Mouse (Mus musculus) kidney, embryonic 14.5 days (tissue): ENCODE results near the gene Ercc8. TPM values are rescaled to one million over a fixed set of nuclear protein-coding genes. Genes with fewer than 3 reads are reported as not detected.

ENCODE experiments used
- ATAC-seq: fragments of 200-750 bp; cut with Nextera tagmentation; 2 replicates; pipeline ENCODE4 v1.8.0; 2017; ENCODE audit warnings: moderate number of reproducible peaks, mild to moderate bottlenecking, moderate TSS enrichment, moderate library complexity; ENCODE audit not compliant: low FRiP score, low TSS enrichment
- H3K27ac ChIP-seq: fragments of 300-500 bp; sonication (generic); 2 replicates; pipeline ENCODE4 v1.5.1; 2014; ENCODE audit warnings: low read depth, mild to moderate bottlenecking, low read length, moderate library complexity, mixed read lengths
- H3K27me3 ChIP-seq: fragments of 300-500 bp; sonication (generic); 2 replicates; pipeline ENCODE4 v1.6.1; 2014; ENCODE audit warnings: mild to moderate bottlenecking, low read length; ENCODE audit not compliant: control insufficient read depth, insufficient read depth
- H3K36me3 ChIP-seq: fragments of 300-500 bp; sonication (generic); 2 replicates; pipeline ENCODE4 v1.6.1; 2014; ENCODE audit warnings: low read length, mixed read lengths; ENCODE audit not compliant: control insufficient read depth, insufficient read depth
- H3K4me1 ChIP-seq: fragments of 300-500 bp; sonication (generic); 2 replicates; pipeline ENCODE4 v1.6.1; 2014; ENCODE audit warnings: low read length, mixed read lengths; ENCODE audit not compliant: control insufficient read depth, insufficient read depth
- H3K4me2 ChIP-seq: fragments of 300-500 bp; sonication (generic); replicated peaks from 2 replicates; pipeline ENCODE4 v1.6.1; 2014; ENCODE audit warnings: low read depth, mild to moderate bottlenecking, low read length
- H3K4me3 ChIP-seq: fragments of 300-500 bp; sonication (generic); 2 replicates; pipeline ENCODE4 v1.5.1; 2014; ENCODE audit warnings: mild to moderate bottlenecking, low read length
- H3K9ac ChIP-seq: fragments of 300-500 bp; sonication (generic); 2 replicates; pipeline ENCODE4 v1.6.1; 2014; ENCODE audit warnings: low read depth, mild to moderate bottlenecking, low read length, moderate library complexity
- H3K9me3 ChIP-seq: fragments of 300-500 bp; sonication (generic); 2 replicates; pipeline ENCODE4 v1.6.1; 2016; ENCODE audit warnings: low read length; ENCODE audit not compliant: control insufficient read depth
- WGBS: fragments of 180-500 bp; shearing (Covaris S2); extraction: QIAGEN DNeasy Blood & Tissue Kit; methylation state at CpG from one replicate; pipeline ENCODE4 v1.1.7; 2014; 5-methylcytosine and 5-hydroxymethylcytosine counted together
- polyA plus RNA-seq: library from polyadenylated mRNA; unstranded; fragments of >200 nt; fragmentation: Nextera tagmentation; extraction: Ambion mirVana; gene quantifications from 2 replicates; pipeline ENCODE4 v1.2.1, GENCODE M21; 2014

Ercc8 gene
- polyA plus RNA-seq, 1 experiment from 2014 or later: 20.4 TPM

- ATAC-seq: no peak
- Histone ChIP-seq H3K4me1 (no peaks in the 10 kb centered on the region), H3K9ac (no peak overlapping the region), H3K4me2 (no peak overlapping the region), H3K27me3 (no peaks in the 10 kb centered on the region), H3K4me3 (no peak overlapping the region), H3K9me3 (no peaks in the 10 kb centered on the region), H3K36me3 (no peaks in the 10 kb centered on the region), H3K27ac (no peak overlapping the region)
- 52% methylated on average over 3 of the region's 3 CpGs for WGBS
Observed at GRCm38 (mm10) chr13:108229191-108229590, 70.7 kb downstream of the Ercc8 start.

DNA sequence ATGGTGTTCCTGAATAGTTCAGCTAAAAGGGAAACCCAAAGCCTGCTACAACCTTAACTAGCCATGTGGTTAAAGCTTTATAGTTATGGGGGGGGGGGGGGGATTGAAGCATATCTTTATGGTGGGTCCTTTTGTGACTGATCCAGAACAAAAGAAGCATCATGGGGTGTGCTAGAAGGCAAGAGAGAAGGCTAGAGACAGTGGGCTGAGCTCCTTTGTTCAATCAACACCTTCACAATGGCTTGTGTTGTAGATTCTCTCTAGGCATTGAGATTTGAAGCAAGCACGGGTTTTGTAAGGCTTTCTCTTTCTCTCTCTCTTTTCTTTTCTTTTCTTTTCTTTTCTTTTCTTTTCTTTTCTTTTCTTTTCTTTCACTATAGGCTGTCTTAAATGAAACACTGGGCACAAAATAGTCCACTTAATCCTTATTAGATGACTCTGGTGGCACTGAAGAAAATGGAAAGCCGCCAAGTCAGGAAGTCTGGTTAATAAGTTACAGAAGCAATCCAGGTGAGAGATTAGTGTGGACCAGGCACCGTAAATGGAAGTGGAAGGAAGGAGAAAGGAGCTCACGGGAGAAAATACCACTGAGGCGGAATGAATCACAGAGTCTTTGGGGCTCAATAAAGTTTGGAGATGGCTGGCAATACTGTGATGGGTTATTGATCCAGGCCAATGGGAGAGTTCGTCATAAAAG, 71.3 kb downstream of the Ercc8 start:
- no peaks in the 10 kb centered on the region for H3K27me3 ChIP-seq
- no peak overlapping the region for H3K27ac ChIP-seq
- no peaks in the 10 kb centered on the region for H3K4me1 ChIP-seq
- no peaks in the 10 kb centered on the region for H3K36me3 ChIP-seq
- H3K4me2 ChIP-seq: no peak overlapping the region
- H3K9ac ChIP-seq: no peak overlapping the region
- no peak for ATAC-seq
- no peaks in the 10 kb centered on the region for H3K9me3 ChIP-seq
- WGBS: 71% methylated on average over 6 of the region's 6 CpGs
- H3K4me3 ChIP-seq: no peak overlapping the region

GRCm38 (mm10) chr13:108240012-108240411, 81.5 kb downstream of the Ercc8 start:
- Histone ChIP-seq H3K27me3 (no peaks in the 10 kb centered on the region), H3K9me3 (no peaks in the 10 kb centered on the region), H3K9ac (no peak overlapping the region), H3K4me2 (no peak overlapping the region), H3K4me1 (no peaks in the 10 kb centered on the region), H3K27ac (no peak overlapping the region), H3K36me3 (no peaks in the 10 kb centered on the region), H3K4me3 (no peak overlapping the region)
- 66% methylated on average over 4 of the region's 4 CpGs for WGBS
- ATAC-seq: no peak

DNA sequence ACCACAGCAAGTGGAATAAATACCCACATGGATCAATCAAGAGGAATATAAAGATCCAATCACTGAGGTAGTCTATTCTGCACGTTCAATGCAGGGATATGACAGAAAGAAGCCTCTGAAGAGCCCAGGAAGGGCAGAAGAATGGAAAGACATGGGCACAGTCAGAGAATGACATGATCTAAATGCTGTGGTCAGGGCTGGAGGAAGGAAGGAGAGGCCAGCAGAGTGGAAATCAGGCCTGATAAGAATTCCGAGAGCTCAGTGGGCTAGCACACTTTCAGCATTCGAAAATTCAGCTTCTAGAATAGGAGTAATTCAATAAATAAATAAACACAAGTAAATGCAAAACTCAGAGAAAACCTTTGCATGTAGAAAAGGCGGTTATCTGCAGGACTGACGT, 83.2 kb downstream of the Ercc8 start:
- H3K4me2 ChIP-seq: no peak overlapping the region
- no peaks in the 10 kb centered on the region for H3K36me3 ChIP-seq
- 86% methylated on average over 5 of the region's 5 CpGs for WGBS
- no peak overlapping the region for H3K4me3 ChIP-seq
- no peak for ATAC-seq
- H3K9ac ChIP-seq: no peak overlapping the region
- no peaks in the 10 kb centered on the region for H3K9me3 ChIP-seq
- H3K4me1 ChIP-seq: no peaks in the 10 kb centered on the region
- no peak overlapping the region for H3K27ac ChIP-seq
- no peaks in the 10 kb centered on the region for H3K27me3 ChIP-seq

Other genes with a start within 250 kb of the Ercc8 start
- 82.1 and 89.5 TPM in 2 replicates for gene Smim15, start 114.3 kb upstream of the Ercc8 start, polyA plus RNA-seq
- 80.4 and 113 TPM in 2 replicates for gene Ndufaf2, start 108 bp upstream of the Ercc8 start, polyA plus RNA-seq
- 7.3 and 14.3 TPM in 2 replicates for gene Elovl7, start 55.7 kb downstream of the Ercc8 start, polyA plus RNA-seq
- 12.7 and 14.4 TPM in 2 replicates for gene Depdc1b, start 157.6 kb downstream of the Ercc8 start, polyA plus RNA-seq